Mouse (Mus musculus) megakaryocyte-erythroid progenitor cell, adult 5-6 weeks (primary cell): Measurements from ENCODE around the gene Olfr520. TPM values are rescaled to one million over a fixed set of nuclear protein-coding genes. Genes with fewer than 3 reads are reported as not detected.
A peak's percentile ranks its signal among the peaks of the same experiment; 100 is the strongest.
"Not testable (repeated sequence)": the region's sequence is repeated elsewhere in the genome, so short reads cannot be mapped to it uniquely, and the experiment has no call there.

Experiments used
- ATAC-seq: replicated peaks from 2 replicates; pipeline ENCODE4 v1.8.0; 2016; ENCODE audit warnings: mild to moderate bottlenecking, inconsistent platforms; ENCODE audit not compliant: severe bottlenecking, poor library complexity, low FRiP score, low TSS enrichment
- total RNA-seq, 2 experiments: library from RNA; stranded (forward) in 1 of 2; stranded (reverse) in 1 of 2; fragments of 200-1000, 215-1000 nt in 1 of 2; fragments of >200 nt in 1 of 2; fragmentation: Nextera tagmentation in 1 of 2; gene quantifications; 2 replicates each; pipeline ENCODE4 v1.2.3; 2014 to 2017

The Olfr520 gene
- total RNA-seq, 2 experiments from 2014 or later = not detected

DNA sequence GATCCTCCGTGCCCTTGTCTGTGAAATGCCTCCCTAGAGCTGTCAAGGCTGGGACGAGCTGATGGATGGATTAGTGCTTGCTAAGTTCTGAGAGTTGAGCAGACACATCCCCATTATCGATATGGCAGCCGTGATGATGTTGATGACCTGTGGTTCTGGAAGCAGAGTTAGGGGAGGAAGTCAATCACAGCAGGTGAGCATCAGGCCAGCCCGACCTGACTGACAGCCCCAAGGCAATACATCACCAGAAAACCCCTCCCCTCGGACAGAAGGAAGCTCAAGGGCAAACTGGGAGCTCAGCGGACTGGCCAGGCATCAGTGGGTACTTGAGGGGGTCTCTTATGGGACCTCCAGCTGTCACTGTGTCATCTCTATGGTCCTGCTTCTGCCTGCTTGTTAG lies 20.1 kb upstream of the Olfr520 start:
- no peak for ATAC-seq

- ATAC-seq = peak; percentile 55; the same call in 1 of the 2 replicates
Measured at GRCm38 (mm10) chr7:99710476-99710875, 19.6 kb upstream of the Olfr520 start.

GRCm38 (mm10) chr7:99711166-99711565 lies 18.9 kb upstream of the Olfr520 start, which contains the start of gene Slco2b1:
Gene Slco2b1, minus strand, starts transcription at chr7:99711340.
- no peak for ATAC-seq

GRCm38 (mm10) chr7:99712431-99712830 lies 17.6 kb upstream of the Olfr520 start:
- ATAC-seq = no peak

GRCm38 (mm10) chr7:99716536-99716935 lies 13.5 kb upstream of the Olfr520 start:
- no peak for ATAC-seq

- no peak for ATAC-seq
Measured at GRCm38 (mm10) chr7:99734612-99735011, 4.5 kb downstream of the Olfr520 start.

DNA sequence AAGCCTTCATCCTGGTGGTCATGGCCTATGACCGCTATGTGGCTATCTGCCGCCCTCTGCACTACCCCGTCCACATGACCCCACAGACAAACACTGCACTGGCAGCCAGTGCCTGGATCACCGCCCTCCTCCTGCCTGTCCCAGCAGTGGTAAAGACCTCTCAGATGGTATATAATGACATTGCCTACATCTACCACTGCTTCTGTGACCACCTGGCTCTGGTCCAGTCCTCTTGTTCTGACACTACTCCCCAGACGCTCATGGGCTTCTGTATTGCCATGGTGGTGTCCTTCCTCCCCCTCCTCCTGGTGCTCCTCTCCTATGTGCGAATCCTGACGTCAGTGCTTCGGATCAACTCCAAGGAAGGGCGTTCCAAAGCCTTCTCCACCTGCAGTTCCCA lies 5.4 kb downstream of the Olfr520 start:
- not testable (repeated sequence) for ATAC-seq

DNA sequence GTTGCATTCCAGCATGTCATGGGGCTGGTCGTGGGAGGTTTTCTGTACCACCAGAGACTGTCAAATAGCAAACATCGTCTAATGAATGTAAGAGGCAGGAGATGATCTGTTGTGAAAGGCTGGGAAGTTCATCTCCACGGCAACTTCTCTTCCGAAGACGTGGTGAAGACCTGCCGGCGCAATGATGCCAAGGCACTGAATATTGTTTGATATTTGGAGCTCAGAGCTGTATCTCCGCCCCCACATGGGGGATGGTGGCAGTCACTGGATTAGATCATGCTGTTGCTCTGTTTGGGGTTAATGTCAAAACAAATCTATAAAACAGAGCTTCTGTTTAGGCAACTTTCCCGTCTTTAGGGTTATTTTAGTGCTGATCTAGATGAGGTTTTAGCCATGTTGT lies 9.2 kb downstream of the Olfr520 start:
- no peak for ATAC-seq

DNA sequence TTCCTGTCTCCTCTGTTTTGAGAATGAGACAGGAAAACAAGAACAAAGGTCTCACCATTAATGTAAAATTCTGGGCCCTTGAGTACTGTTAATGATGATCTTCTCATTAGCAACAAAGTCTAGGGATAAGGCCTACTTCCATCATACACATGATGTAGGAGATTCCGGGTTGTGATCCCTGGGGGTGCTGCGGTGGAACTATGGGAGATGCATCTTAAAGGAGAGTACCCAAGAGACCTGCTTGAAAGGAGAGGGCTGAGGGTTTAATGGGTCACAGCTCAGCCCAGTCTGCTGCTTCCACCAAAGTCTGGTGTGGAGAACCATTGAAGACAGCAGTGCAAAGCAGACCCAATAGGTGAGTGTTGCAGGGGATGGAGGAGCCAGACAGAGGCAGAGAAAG lies 33.1 kb downstream of the Olfr520 start, which contains the start of gene Olfr521:
Olfr521 (plus strand) TSS at position 301 of the 400 bp plus-strand sequence.
- ATAC-seq = no peak

DNA sequence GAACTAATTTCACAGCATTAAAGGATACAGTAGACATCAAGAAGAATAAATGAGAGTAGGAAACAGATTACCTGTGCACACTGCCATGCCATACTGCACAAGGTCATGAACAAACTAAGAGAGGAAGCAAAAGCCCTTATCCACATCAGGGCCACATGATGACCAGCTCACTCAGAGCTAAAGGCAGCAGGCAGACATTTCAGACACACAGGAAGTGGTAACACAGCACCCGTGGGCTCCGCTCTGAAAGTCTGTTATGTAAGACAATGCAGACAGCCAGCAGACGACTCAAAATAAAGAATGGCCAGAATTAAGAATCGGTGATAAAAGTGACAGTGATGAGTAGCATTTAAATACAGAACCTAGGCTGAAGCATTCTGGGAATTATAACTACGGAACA lies 51.3 kb downstream of the Olfr520 start:
- ATAC-seq = no peak

DNA sequence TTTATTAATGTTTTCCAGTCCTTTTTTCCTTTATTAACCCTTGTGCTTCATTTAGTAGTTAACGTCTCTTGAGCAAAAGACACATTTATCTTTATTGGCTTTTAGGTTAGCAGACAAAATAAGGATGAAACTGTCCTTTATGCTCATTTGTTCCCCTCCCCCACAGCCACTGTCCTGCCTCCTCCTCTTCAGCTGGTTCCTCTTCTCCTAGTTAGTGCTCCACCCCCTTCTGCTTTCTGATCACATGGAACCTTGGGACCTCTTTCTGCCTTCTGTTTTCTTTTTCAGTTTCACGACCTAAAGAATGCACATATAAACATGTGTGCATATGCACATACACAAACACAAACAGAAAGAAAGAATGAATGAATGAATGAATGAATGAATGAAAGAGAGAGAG lies 51.8 kb downstream of the Olfr520 start:
- ATAC-seq = no peak

DNA sequence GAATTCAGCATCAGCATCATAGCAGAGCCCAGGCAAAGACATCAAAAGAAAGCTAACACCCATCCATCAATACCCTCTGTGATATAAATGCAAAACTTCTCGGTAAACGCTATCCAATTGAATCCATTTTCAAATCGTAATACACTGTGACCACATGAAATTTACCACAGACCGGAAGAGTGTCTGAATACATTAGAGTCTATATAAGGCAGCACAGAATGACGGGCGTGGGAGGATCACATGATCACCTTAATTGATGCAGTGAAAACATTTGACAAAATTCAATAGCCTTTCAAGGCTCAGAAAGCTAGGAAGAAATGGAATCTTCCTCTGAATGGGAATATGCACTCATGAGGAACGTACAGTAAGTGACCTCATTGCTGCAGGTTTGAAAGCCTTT lies 53.3 kb downstream of the Olfr520 start:
- ATAC-seq = no peak

GRCm38 (mm10) chr7:99785553-99785952 lies 55.5 kb downstream of the Olfr520 start:
- no peak for ATAC-seq

Other genes starting within 250 kb of the Olfr520 start
- 1,003 and 1,349 TPM in 2 replicates for gene Rps3, start 246.5 kb upstream of the Olfr520 start, total RNA-seq (2014; fragmentation: Nextera tagmentation)
- 1,982 and 2,496 TPM in 2 replicates for gene Rps3, start 246.5 kb upstream of the Olfr520 start, total RNA-seq (2017)
- 59.0 and 91.0 TPM in 2 replicates for gene Arrb1, start 194.8 kb upstream of the Olfr520 start, total RNA-seq (2014; fragmentation: Nextera tagmentation)
- gene Arrb1, start 194.8 kb upstream of the Olfr520 start, total RNA-seq (2017) = 70.4 and 96.2 TPM in 2 replicates
- gene Tpbgl, start 103.2 kb upstream of the Olfr520 start, total RNA-seq (2014; fragmentation: Nextera tagmentation) = 0.35 TPM in 1 of 2 replicates, not detected in the other
- gene Tpbgl, start 103.2 kb upstream of the Olfr520 start, total RNA-seq (2017) = 0.05 TPM in 1 of 2 replicates, not detected in the other
- 0.64 TPM in 1 of 2 replicates, not detected in the other for gene Slco2b1, start 18.9 kb upstream of the Olfr520 start, total RNA-seq (2014; fragmentation: Nextera tagmentation)
- 0.11 TPM in 1 of 2 replicates, not detected in the other for gene Slco2b1, start 18.9 kb upstream of the Olfr520 start, total RNA-seq (2017)
- gene Olfr521, start 33.2 kb downstream of the Olfr520 start, total RNA-seq (2014; fragmentation: Nextera tagmentation) = not detected in 2 replicates
- not detected in 2 replicates for gene Olfr521, start 33.2 kb downstream of the Olfr520 start, total RNA-seq (2017)
- gene Neu3, start 98.1 kb downstream of the Olfr520 start, total RNA-seq (2014; fragmentation: Nextera tagmentation) = 3.9 and 8.1 TPM in 2 replicates
- gene Neu3, start 98.1 kb downstream of the Olfr520 start, total RNA-seq (2017) = 3.9 and 5.8 TPM in 2 replicates
- gene Xrra1, start 128.8 kb downstream of the Olfr520 start, total RNA-seq (2014; fragmentation: Nextera tagmentation) = 0.07 TPM in 1 of 2 replicates, not detected in the other
- not detected in 2 replicates for gene Xrra1, start 128.8 kb downstream of the Olfr520 start, total RNA-seq (2017)
- gene Spcs2, start 133.2 kb downstream of the Olfr520 start, total RNA-seq (2014; fragmentation: Nextera tagmentation) = 93.4 and 132 TPM in 2 replicates
- gene Spcs2, start 133.2 kb downstream of the Olfr520 start, total RNA-seq (2017) = 136 and 153 TPM in 2 replicates